Mouse (Mus musculus) c-Kit-positive CD71-positive TER-119-positive erythroid progenitor cells, embryonic 14.5 days (primary cell): ENCODE data around the gene Ugt1a9.
"Not testable (repeated sequence)": the region's sequence is repeated elsewhere in the genome, so short reads cannot be mapped to it uniquely, and the experiment has no call there.

ENCODE experiments used
- DNase-seq: peaks from one replicate; pipeline ENCODE4 v3.0.0-alpha.2; 2013; ENCODE audit warnings: low spot score

Gene Ugt1a9

DNA sequence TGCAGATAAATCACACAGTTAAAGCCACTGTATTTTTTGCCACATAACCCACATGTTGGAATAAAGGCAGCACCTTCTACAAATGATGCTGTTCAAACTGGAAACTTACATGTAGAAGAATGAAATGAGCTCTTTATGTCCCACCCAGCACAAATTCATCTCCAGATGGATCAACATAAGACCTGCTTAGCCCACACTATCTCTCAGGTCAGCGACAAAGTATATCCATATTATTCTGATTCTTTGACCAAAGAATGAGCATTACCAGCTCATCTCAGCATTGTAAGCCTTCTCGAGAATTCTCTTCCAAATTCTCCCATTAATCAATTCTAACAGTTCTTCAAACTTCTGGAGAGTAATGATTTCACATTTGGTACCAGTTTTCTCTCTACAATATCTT, 151.6 kb downstream of the Ugt1a9 start:
- DNase-seq = no peak

DNA sequence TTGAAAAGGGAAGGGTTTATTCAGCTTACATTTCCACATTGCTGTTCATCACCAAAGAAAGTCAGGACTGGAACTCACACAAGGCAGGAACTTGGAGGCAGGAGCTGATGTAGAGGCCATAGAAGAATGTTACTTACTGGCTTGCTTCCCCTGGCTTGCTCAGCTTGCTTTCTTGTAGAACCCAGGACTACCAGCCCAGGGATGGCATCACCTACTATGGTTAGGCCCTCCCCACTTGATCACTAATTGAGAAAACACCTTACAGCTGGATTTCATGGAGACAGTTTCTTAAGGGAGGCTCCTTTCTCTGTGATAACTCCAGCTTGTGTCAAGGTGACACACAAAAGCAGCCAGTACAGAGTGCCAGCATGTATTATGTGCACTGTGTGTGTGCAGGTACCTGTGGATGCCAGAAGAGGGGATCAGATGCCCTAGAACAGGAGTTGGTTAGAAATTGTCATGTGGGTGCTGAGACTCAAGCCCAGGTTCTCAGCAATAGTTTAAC, 152.5 kb downstream of the Ugt1a9 start:
- not testable (repeated sequence) for DNase-seq

DNA sequence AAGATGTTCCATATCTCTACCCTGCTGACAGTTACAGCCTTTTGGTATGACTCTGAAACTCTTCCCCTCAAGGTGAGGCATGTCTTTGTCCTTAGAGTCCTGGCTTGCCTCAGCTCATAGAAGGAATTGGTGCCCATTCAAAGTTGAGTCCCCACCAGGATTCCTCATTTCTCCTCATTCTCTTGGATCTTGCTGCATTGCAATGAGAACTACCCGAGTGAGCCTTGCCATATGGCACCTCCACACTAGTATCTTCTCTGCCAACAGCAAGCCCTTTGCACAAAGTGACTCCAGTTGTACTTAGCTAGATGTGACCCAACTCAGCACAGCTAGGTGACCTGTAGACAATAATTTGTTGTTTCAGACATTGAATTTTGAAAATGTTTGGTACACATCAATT, 153.0 kb downstream of the Ugt1a9 start:
- DNase-seq = no peak

DNA sequence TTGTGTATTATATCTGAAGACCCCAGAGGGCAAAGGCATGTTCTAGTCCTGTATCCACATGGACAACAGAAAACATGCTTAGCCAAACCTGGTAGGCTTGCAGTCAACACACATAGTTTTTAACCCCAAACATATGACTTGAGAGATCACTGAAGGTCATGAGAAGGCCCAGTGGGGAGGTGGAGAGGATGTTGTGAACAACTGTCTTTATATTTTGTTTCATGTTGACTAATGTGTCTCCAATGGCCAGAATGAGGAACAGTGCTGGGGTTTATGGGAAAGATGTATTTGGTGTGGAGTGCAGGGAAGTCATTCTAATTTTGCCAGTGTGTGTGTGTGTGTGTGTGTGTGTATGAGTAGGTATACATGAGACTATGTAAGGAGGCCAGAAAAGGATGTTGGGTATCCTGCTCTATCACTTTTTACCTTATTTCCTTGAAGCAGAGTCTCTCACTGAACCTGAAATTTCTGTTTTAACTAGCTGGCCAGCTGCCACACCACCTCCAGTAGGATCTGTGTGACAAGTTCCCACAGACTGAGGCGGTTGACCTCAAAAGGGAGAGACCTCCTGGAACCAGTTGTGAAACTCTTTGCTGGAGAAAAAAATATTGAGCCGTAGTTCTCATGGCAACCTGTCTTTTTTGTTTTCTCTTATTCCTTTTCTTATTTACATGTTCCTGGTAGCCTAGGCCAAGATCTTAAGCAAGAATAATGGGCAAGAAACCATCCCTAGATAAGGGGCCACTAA, 153.6 kb downstream of the Ugt1a9 start:
- DNase-seq = no peak

DNA sequence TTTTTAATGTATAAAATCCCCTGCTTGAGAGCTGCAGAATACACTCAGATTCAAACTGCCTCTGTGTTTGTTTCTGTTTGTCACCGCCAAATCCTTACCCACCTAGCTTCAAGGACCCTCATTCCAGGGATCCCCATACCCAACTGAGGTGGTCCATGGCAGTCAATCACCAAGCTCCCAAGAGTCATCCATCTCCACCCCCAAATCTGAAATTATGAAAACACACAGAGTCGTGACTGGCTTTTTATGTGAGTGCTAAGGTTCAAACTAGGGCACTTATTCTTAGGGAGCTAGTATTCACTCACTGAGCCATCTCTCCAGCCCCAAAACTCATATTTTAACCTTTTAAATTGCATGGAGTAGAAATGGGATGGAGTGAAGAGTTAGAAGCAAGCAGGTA, 154.7 kb downstream of the Ugt1a9 start:
- not testable (repeated sequence) for DNase-seq

DNA sequence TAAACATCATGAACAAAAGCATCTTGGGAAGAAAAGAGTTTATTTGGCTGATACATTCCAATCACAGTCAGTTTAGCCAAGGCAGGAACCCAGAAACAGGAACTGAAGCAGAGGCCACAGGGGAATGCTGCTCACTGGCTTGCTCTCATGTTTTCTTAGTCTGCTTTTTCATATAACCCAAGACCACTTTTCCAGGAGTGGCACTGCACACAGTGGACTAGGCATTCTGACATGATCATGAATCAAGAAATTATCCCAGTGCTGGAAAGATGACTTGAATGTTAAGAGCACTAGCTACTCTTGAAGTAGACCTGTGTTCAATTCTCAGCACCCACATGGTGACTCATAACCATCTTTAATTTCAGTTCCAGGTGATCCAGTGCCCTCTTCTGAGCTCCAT, 155.1 kb downstream of the Ugt1a9 start:
- no peak for DNase-seq

DNA sequence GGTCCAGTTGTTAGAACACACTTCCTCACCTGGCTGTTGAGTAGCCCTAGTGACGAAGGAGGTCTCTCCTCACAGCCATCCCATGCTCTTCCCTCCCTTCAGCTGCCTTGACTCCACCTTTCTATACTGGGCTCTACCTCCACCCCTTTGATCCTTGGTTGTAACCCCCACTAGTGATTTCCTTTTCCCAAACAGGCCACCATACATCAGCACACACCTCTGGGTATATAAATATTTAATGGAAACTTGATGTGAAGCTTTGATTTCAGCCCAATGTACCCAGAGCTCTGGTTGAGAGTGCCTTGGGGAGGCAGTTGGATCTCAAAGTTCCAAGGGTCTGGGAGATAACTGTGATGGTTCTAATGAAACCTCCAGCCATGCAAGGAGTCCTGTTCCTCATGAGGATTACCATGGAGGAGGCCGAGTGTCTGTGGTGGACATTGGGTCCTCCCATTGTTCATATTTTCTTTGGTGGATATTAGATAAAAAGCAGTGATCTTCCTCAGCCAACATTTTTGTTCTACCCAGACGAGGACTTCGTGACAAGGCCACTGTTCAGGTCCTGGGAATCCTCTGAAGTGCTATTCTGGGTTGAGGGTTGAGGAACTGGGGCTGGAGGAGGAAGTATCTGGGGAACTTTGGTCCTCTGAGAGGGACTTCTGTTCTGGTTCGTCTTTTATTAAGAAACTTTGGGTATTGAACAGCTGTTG, 156.2 kb downstream of the Ugt1a9 start, which contains the start of gene Mroh2a:
TSS of gene Mroh2a (plus strand) at position 317 of the 710 bp plus-strand sequence.
- DNase-seq = no peak

DNA sequence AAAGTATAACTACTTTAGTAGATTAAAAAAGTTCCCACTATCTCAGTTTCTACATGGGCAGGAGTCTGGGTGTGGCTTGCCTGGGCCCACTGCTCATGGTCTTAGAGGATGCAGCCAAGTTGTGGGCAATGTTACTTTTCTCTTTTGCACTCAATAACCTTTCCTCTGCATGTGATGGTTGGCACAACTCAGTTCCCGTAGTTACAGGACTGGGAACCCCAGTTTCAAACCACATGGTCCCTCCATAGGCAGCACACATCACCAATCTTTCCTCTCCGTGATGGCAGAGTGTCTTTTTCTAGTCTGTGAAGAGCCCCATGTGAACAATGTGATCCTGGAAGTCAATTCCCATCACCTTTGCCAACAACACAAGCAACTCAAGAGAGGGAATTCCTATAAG, 156.9 kb downstream of the Ugt1a9 start:
- DNase-seq = no peak

DNA sequence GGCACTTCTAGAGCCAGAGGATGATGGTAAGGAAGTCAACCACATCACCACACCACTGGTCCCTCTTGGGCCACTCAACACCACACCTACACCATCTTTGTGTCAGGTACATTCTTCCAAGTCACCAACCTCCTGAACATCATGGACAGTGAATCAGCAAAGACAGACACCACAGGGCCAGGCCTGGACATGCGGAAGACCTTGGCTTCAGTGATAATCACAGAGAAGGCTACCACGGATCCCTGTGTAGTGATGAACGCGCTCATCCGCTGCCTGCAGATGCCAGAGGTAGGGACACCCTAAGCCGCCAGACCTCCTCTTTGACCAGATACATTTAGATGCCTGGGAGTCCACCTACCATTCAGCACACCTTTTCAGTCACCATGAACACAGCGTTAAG, 157.5 kb downstream of the Ugt1a9 start:
- no peak for DNase-seq

DNA sequence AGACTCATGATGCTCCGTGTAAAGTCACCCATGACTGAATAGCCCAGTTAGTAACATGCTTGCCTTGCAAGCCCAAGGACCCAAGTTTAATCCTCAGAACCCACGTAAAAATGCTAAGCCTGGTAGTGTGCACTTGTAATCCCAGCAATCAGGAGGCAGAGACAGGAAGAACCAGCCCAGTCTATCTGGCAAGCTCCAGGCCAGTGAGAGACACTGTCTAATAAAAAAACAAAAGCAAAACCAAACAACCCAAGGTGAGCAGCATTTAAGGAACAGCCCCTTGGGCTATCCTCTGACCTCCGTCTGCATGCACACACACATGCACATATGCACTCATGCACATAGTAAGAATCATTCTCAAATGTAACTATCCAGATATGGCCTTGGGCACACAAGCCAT, 159.0 kb downstream of the Ugt1a9 start:
- DNase-seq = no peak

DNA sequence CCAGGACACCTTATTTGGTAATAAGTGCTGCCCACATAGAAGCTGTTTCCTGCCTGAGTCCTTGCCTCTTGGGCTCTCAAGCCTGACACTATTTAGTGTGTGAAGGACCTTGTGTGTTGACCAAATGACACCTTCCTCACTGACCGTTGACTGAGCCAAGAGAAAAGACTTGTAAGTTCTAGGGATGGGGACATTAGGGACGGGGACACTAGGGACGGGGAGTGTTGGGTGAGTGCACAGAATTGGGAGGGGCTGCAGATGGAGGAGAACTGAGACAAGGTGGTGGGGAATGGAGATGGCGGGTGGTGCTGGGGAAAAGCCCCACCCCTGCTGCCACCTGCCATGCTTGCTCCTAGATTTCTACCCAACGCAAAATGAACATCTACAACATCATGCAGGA, 159.4 kb downstream of the Ugt1a9 start:
- DNase-seq = no peak

DNA sequence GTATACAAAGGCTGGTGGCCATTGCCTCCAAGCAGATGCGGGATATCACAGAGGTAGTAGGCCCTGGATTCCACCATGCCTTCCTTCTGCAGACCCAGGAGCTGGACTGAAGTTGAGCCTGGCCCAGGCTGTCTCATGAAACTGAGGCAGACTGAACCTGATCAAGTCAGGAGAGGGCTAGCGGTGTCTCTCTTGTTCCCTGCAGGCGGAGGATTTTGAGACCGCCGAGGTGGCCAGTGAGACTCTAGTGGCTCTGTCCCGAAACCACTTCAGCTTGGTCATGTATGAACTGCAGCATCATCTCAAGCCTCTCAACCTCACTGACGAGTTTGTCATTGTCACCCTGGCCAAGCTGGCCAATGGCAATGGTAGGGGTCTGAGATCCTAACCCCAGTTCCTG, 159.8 kb downstream of the Ugt1a9 start:
- no peak for DNase-seq

DNA sequence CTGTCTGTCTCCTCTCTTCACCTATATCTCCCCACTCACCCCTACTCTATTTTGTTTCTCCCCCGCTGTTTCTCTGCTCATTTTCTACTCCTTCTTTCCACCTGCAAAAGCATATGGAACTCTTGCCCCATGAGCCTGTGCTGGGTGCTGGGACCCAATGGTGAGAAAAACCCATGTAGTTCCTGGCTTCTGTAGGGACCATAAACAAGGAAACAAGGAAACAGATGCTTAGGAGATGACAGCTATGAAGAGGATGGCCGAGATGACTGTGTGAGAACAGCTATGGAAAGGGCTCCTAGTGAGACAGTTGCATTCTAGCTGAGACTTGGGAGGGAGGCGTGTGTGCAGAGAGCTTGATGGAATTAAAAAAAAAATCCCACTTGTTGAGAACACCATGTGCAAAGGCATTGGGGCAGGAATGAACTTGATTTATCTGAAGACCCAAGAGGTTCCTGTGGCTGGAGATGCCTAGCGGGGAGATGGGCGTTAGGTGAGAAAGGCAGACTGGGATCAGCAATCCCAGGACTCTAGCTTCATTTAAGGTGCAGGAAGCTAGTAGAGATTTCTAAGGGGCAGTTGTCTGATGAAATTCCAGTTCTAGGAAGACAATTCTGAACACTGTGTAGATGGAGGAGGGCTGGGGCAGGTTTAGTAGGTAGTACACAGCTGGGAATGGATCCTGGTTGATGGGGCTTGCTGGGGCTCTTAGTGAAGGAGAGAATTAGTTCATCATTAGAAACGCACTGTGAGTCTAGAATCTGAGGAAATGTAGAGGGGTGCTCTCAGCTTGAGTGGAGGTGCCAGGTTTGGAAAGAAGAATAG, 160.6 kb downstream of the Ugt1a9 start:
- DNase-seq = no peak

DNA sequence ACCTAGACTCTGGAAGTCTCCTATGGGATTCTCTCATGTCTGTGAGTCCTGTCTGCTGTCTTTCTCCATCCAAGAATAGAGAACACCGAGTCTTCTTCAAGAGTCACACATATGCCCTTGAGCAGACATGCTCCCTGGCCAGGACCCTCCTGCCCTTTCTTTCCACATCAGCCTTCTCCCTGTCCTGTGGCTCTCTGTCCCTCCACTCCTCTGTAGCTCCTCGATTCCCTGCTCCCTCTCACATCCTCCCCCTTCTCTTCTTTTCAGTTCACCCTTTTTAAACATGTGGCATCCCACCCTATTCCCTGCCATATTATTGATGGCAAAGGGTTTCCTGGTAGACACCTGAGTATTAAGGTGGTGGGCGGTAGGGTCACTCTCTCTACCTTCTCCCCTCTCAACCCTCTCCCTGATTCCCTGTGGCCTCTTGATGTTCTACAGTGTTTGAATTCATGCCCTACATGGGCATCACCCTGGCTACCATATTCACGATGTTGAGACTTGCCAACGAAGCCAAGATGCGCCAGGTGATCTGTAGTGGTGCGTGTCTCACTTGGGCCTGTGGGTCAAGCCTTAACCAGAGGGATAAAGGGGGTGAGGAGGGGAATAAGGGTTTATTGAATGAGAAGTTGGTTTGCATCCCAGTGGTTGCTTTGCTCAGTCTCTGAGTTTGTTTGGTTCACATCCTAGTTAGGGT, 161.4 kb downstream of the Ugt1a9 start:
- DNase-seq = no peak

DNA sequence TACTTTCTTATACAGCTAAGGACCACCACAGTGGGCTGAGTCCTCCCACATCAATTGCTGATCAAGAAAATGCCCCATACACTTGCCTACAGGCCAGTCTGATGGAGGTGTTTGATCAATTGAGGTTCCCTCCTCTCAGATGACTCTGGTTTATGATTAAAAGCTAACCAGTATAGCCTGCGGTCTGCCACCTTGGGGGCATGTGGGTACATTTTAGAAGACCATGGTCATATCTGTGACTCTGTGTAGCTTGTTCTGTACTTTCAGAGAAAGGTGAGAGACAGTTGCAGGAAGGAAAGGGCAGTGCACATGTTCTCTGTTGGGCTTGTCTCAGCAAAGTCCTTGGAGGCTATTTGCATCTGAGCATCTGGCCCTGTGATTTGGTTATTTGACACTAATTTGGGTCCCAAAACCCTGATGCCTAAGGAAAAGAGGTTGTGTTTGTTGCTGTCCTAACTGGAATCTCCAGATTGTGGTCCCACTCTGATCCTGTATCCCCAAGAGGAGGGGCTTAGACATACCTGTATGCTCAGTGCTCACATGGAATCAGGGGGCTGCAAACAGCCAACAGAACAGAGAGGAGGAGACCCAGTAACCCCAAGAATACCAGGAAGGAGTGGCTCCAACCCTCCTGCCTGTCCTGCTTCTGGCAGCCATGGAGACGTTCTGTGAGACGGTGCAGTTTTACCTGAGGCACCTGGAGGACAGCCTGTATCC, 162.2 kb downstream of the Ugt1a9 start:
- DNase-seq = no peak

DNA sequence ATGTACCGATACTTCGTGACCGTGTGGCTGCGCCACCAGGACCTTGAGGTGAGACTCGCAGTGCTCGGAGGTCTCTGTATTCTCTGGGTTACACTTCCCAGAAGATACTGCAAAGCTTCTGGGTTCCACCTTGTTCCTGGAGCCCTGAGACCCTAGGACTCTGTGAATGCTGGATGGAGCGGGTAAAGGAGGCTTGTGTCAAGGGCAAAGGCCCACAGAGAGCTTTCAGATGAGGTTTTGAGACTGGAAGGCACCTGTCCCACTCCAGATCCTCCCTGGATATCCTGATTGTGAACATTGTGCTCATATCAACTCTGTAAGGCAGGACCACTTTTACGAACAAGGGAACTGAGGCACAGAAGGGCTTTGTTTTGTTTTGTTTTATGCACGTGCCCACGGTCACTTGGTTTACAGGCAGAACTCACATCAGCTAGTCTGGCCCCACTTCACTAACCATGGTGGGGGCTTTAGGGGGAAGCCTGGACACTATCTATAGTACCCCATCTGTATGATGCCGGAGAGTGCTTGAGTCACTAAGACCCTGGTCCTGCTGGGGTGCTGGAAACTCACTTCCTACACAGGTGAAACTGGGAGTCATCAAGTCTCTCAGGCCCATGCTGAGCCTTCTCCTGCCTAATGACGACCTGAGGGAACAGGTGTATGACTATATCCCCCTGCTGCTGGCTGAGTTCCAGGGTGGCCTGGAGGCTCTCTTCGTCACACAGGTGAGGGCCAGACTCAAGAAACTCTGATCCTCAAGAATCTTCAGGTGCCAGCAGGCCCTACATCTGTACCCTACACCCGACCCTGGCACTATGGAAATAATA, 163.0 kb downstream of the Ugt1a9 start:
- no peak for DNase-seq

DNA sequence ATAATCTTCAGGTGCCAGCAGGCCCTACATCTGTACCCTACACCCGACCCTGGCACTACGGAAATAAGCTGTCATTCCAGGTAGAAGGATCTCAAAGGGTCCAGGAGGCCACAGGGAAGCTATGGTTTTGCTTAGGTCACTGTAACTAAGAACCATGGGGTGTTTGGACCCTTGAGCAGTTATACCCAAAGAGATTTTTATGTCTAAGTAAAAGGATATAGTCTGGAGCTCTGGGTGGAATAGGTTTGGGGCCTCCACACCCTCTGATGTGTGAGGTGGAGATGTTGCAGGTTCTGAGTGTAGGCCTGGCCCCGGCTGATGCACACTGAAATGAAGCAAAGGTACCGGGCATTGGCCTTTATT, 163.6 kb downstream of the Ugt1a9 start:
- no peak for DNase-seq

DNA sequence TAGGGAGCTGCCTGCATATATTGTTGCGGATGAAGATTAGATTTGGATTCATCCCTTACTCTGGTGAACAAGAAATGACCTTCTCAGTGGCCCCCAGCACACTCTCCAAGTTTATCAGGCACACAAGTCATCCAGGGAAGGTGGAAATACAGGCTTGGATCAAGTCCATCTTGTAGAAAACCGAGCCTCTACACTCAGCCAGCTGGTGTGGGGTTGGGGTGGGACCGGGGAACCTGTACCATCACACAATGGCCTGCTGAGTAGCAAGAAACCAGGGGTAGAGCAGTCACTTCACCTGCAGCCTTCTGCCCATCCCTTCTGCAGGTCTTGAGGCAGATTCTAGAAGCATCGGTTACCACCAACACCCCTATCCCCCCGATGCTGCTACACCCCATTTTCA, 164.0 kb downstream of the Ugt1a9 start:
- DNase-seq = no peak

DNA sequence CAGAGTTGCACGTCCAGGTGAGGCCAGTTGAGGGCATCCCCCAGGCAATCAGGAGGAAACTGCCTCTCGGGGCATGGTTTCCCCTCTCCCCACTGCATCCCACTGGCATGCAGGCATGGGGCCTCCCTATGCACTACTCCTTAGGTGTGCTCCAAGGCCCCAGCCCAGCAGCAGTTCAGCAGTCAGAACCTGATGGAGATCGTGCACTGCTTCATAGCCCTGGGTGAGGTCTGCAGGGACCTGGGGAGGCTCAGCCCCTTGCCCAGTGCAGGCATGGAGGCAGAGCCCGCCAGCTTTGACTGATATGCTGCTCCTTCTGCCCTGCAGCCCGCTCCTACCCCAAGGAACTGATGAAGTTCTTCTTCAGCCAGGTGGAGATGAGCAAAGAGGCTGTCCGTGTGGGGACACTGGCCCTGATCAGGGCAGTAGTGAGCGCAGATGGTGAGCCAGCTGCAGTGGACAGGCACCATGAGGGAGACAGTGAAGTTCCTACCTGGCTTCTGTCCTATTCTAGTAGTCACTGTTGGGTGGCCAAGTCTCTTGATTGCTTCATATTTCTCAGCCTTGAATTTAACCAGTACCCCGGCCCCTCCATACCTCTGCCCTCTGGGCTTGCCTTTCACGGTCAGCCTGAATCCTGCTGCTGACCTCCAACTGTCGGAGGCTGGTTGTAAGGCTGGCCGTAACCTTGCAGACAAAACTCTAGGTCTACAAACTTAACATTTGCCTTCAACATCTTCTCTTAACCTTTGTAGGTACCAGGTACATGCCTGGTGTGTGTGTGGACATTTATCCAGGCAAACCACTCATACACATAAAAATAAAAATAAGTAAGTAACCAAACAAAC, 164.7 kb downstream of the Ugt1a9 start:
- no peak for DNase-seq
